Comparison of ENCODE assay signal across 9 mouse cellular contexts in the genomic region with DNA sequence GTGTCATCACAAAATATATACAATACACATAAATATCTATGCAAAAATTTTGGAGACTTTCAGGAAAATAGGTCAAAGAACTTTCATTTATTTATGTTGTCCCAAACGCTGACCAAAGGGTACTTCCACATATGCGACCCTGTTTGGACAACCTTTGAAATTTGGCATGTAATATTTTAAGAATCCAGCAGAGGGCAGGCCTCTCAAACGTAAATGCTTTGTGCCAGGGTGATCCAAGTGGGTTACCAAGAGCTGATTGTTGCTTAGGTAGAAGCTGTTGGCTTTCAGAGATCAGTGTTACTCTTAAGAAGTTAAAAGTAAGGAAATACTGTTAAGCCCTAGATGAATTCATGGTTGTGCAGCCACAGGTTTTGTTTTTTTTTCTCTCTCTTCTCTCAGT. TPM values are rescaled to one million over a fixed set of nuclear protein-coding genes. Genes with fewer than 3 reads are reported as not detected.
DNase-seq lines count a peak whose midpoint lies in the region; ATAC-seq lines count a peak whose summit lies in the region.
"Had no signal": no experiment of that assay in that cellular context is flagged by ENCODE, and none has a peak within 500 bp of the region (broad histone marks: within the 10 kb centered on the region; RNA-seq: fewer than 3 reads in every experiment).

No protein-coding gene starts in this region.

- no peaks in the 10 kb centered on the region for H3K27me3 ChIP-seq in neural tube, embryonic 11.5 days (ENCODE audit: control insufficient read depth, insufficient read depth, low read length)
- no peaks in the 10 kb centered on the region for H3K27me3 ChIP-seq in hindbrain, embryonic 11.5 days (ENCODE audit: control insufficient read depth, insufficient read depth, low read length)
- no peaks in the 10 kb centered on the region for H3K27me3 ChIP-seq in splenic B cell, adult 2 months (ENCODE audit: control insufficient read depth, insufficient read depth, low read length, poor library complexity, severe bottlenecking)

- ATAC-seq in neural tube, embryonic 11.5 days (ENCODE audit: insufficient read depth, low FRiP score, low TSS enrichment) = peak; percentile 45; the same call in 1 of the 2 replicates
- ATAC-seq in hindbrain, embryonic 11.5 days (ENCODE audit: low FRiP score) = peak; percentile 81

- no peaks in the 10 kb centered on the region for H3K9me3 ChIP-seq in neural tube, embryonic 11.5 days (ENCODE audit: control insufficient read depth, low read length)
- H3K9me3 ChIP-seq in hindbrain, embryonic 11.5 days (ENCODE audit: control insufficient read depth, low read length) = no peaks in the 10 kb centered on the region

- 19% methylated on average over 3 of the region's 3 CpGs for WGBS in neural tube, embryonic 11.5 days
- 19% methylated on average over 3 of the region's 3 CpGs for WGBS in hindbrain, embryonic 11.5 days

- H3K4me3 ChIP-seq in neural tube, embryonic 11.5 days (ENCODE audit: low read depth, low read length) = no peak overlapping the region
- no peak overlapping the region for H3K4me3 ChIP-seq in hindbrain, embryonic 11.5 days (ENCODE audit: low read depth, low read length)

- peak; percentile 41 for DNase-seq in neural tube, embryonic 11.5 days (ENCODE audit: low spot score)
- DNase-seq in neural tube, embryonic 10.5 days (ENCODE audit: extremely low spot score, low spot score) = no peak
- peak; percentile 19 for DNase-seq in MEL-GATA-1-ER (ENCODE audit: extremely low read depth, low read depth)
- peak; percentile 13 for DNase-seq in cerebellum, adult 9-11 months
- DNase-seq in hindbrain, embryonic 11.5 days (ENCODE audit: low spot score) = peak; percentile 76
- peak; percentile 51 to 69 for DNase-seq in left cerebral cortex, postnatal 14 days (ENCODE audit: low spot score in 2 of 2)
- DNase-seq in splenic B cell, adult 2 months (ENCODE audit: low read depth, low spot score) = peak; percentile 14
- no peak for DNase-seq in adrenal gland, postnatal 25 days

- no peaks in the 10 kb centered on the region for H3K36me3 ChIP-seq in neural tube, embryonic 11.5 days (ENCODE audit: control insufficient read depth, insufficient read depth, low read length)
- no peaks in the 10 kb centered on the region for H3K36me3 ChIP-seq in hindbrain, embryonic 11.5 days (ENCODE audit: control insufficient read depth, insufficient read depth, low read length)
- H3K36me3 ChIP-seq in splenic B cell, adult 2 months (ENCODE audit: control insufficient read depth, insufficient read depth, low read length, poor library complexity, severe bottlenecking) = no peaks in the 10 kb centered on the region

- H3K9ac ChIP-seq in neural tube, embryonic 11.5 days (ENCODE audit: low read length) = no peak overlapping the region
- no peak overlapping the region for H3K9ac ChIP-seq in hindbrain, embryonic 11.5 days (ENCODE audit: low read depth, low read length)

- H3K4me2 ChIP-seq in neural tube, embryonic 11.5 days (ENCODE audit: low read depth) = no peak overlapping the region
- no peak overlapping the region for H3K4me2 ChIP-seq in hindbrain, embryonic 11.5 days (replicated peaks; ENCODE audit: low read depth, low read length)

- no peak overlapping the region for H3K27ac ChIP-seq in neural tube, embryonic 11.5 days (ENCODE audit: low read depth, low read length)
- H3K27ac ChIP-seq in hindbrain, embryonic 11.5 days (ENCODE audit: low read depth, low read length) = no peak overlapping the region

- intact Hi-C loops in left cerebral cortex, postnatal 14 days (cut with DNase I) = loop anchor here (2.0 to 5.0 kb wide), 2 partner anchors 193 to 864 kb away; no protein-coding TSS in a partner anchor

- H3K4me1 ChIP-seq in neural tube, embryonic 11.5 days (ENCODE audit: control insufficient read depth, insufficient read depth, low read length) = no peaks in the 10 kb centered on the region
- no peaks in the 10 kb centered on the region for H3K4me1 ChIP-seq in hindbrain, embryonic 11.5 days (replicated peaks; ENCODE audit: control insufficient read depth, insufficient read depth, low read length)

RNA-seq across cellular contexts. Expression of gene 4933409G03Rik, which starts 18.9 kb away (rescaled TPM):
- not detected in 2 replicates for polyA plus RNA-seq in neural tube, embryonic 11.5 days (2014; fragmentation: Nextera tagmentation; extraction: Ambion mirVana)
- polyA plus RNA-seq in hindbrain, embryonic 11.5 days (2014; fragmentation: Nextera tagmentation; extraction: Ambion mirVana) = not detected in 2 replicates
- total RNA-seq in left cerebral cortex, postnatal 14 days (2021) = not detected
- not detected in 2 replicates for total RNA-seq in adrenal gland, postnatal 25 days (2021)
- polyA plus RNA-seq: lung, embryonic 16.5 days had no signal

Comparison
In these comparisons a context has a peak if more than half of its experiments do, and no peak if none do; other contexts are left out.
1. DNase-seq: peak in neural tube, embryonic 11.5 days (single experiment), MEL-GATA-1-ER (single experiment), cerebellum, adult 9-11 months (single experiment), hindbrain, embryonic 11.5 days (single experiment), left cerebral cortex, postnatal 14 days (2 of 2) and splenic B cell, adult 2 months (single experiment); none in neural tube, embryonic 10.5 days (single experiment) and adrenal gland, postnatal 25 days (single experiment).